Mouse (Mus musculus) erythroid progenitor cell, adult 5-6 weeks (primary cell): ENCODE results near the gene Inpp5b. TPM values are rescaled to one million over a fixed set of nuclear protein-coding genes. Genes with fewer than 3 reads are reported as not detected.
"Not testable (repeated sequence)": the region's sequence is repeated elsewhere in the genome, so short reads cannot be mapped to it uniquely, and the experiment has no call there.

Experiments
- ATAC-seq: replicated peaks from 2 replicates; pipeline ENCODE4 v1.8.0; 2016; ENCODE audit warnings: moderate number of reproducible peaks, mild to moderate bottlenecking, moderate TSS enrichment, inconsistent platforms; ENCODE audit not compliant: poor library complexity, low FRiP score, severe bottlenecking
- total RNA-seq, 2 experiments: library from RNA; stranded (forward) in 1 of 2; stranded (reverse) in 1 of 2; fragments of 150-400 nt in 1 of 2; fragments of 186-747, 209-891 nt in 1 of 2; gene quantifications; 2 replicates each; pipeline versions ENCODE4 v1.2.3 to v1.2.4; 2015 to 2017; ENCODE audit warnings: low replicate concordance in 2 of 2

Gene Inpp5b
- total RNA-seq, 2 experiments from 2014 or later = 40.2 to 49.9 TPM

- ATAC-seq = peak; percentile 56
Observed at GRCm38 (mm10) chr4:124708518-124709477, 32.9 kb upstream of the Inpp5b start.

GRCm38 (mm10) chr4:124709961-124710446 is 31.6 kb upstream of the Inpp5b start:
- no peak for ATAC-seq

- 0 out of 2 replicates have a peak, but pooled peaks have one; percentile 36 for ATAC-seq
Observed at GRCm38 (mm10) chr4:124710776-124711291, 30.8 kb upstream of the Inpp5b start.

GRCm38 (mm10) chr4:124712618-124713017 is 29.0 kb upstream of the Inpp5b start:
- ATAC-seq = peak; percentile 67

- ATAC-seq = not testable (repeated sequence)
Observed at GRCm38 (mm10) chr4:124713850-124714249, 27.8 kb upstream of the Inpp5b start.

GRCm38 (mm10) chr4:124714545-124715481 is 26.8 kb upstream of the Inpp5b start, which contains the start of gene Sf3a3:
TSS of gene Sf3a3 (plus strand) at chr4:124714776.
- peak; percentile 93 for ATAC-seq

GRCm38 (mm10) chr4:124719101-124719500 is 22.5 kb upstream of the Inpp5b start:
- no peak for ATAC-seq

GRCm38 (mm10) chr4:124726121-124726520 is 15.5 kb upstream of the Inpp5b start:
- ATAC-seq = no peak

- no peak for ATAC-seq
Observed at GRCm38 (mm10) chr4:124736952-124737351, 4.7 kb upstream of the Inpp5b start.

- ATAC-seq = no peak
Observed at GRCm38 (mm10) chr4:124737486-124737885, 4.2 kb upstream of the Inpp5b start.

GRCm38 (mm10) chr4:124738013-124738412 is 3.6 kb upstream of the Inpp5b start:
- no peak for ATAC-seq

- ATAC-seq = no peak
Observed at GRCm38 (mm10) chr4:124738783-124739182, 2.9 kb upstream of the Inpp5b start.

GRCm38 (mm10) chr4:124742839-124743238 is 1.2 kb downstream of the Inpp5b start:
- no peak for ATAC-seq

- ATAC-seq = no peak
Observed at GRCm38 (mm10) chr4:124746577-124746976, 4.9 kb downstream of the Inpp5b start.

GRCm38 (mm10) chr4:124747851-124748250 is 6.2 kb downstream of the Inpp5b start:
- no peak for ATAC-seq

GRCm38 (mm10) chr4:124751300-124752250 is 9.9 kb downstream of the Inpp5b start:
- ATAC-seq = peak; percentile 93

- peak; percentile 77 for ATAC-seq
Observed at GRCm38 (mm10) chr4:124752281-124753199, 10.9 kb downstream of the Inpp5b start.

- ATAC-seq = no peak
Observed at GRCm38 (mm10) chr4:124755526-124755925, 13.9 kb downstream of the Inpp5b start.
